Mouse (Mus musculus): ENCODE data around the gene Hivep2.

- TF ChIP-seq ZC3H11A (IDR thresholded peaks at IDR 0.05; ENCODE audit: borderline replicate concordance, low read depth, low read length) (no peak), MAFK (IDR thresholded peaks at IDR 0.05; ENCODE audit: insufficient read depth, low read depth, low read length) (no peak)
These were observed 136.1 kb downstream of the Hivep2 start for GRCm38 (mm10) chr10:14101966-14102365.

Data from ES-E14 (cell line).